In the genomic region with DNA sequence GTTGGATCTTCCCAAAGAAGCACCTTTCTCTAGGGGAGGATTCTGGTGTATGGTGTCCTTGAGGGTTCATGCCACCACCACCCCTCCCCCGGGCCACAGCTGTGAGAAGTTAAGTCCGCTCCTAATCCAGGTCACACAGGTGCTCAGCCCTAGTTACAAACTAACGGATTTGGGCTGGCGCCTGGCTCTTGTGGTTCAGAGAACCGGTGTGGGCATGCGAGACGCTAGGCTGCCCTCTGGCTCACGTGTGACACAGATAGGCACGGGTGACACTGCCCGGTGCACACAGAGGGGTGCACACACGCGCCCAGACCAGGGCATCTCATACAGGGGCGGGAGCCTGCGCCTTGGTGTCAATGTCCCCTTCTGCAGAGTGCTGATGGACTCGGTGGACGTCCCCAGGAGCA, we compare ENCODE assay signal across 8 mouse cellular contexts. TPM values are rescaled to one million over a fixed set of nuclear protein-coding genes. Genes with fewer than 3 reads are reported as not detected.
A peak's percentile ranks its signal among the peaks of the same experiment; 100 is the strongest.
DNase-seq lines count a peak whose midpoint lies in the region; ATAC-seq and TF ChIP-seq lines count a peak whose summit lies in the region.

No protein-coding gene starts in this region.

- peaks cover 4% of the 10 kb centered on the region for H3K4me1 ChIP-seq in lung, adult 2 months (ENCODE audit: control insufficient read depth, insufficient read depth, low read length)
- H3K4me1 ChIP-seq in cortical plate, adult 2 months (ENCODE audit: control insufficient read depth, insufficient read depth, low read length) = peaks cover 2% of the 10 kb centered on the region; the same call in 1 of the 2 replicates

- WGBS in lung, adult 2 months = 2% methylated on average over 16 of the region's 16 CpGs

- ATAC-seq in activated CD4-positive, CD25-positive, alpha-beta regulatory T cell, adult 4 months = no peak

- intact Hi-C loops in heart, postnatal 10 days (cut with DNase I) = no loop called here

- TF ChIP-seq POLR2A in lung, adult 2 months (IDR thresholded peaks at IDR 0.05; ENCODE audit: borderline replicate concordance, extremely low read depth, low read depth, low read length) = no peak
- TF ChIP-seq POLR2A in cortical plate, adult 2 months (IDR thresholded peaks at IDR 0.05; ENCODE audit: extremely low read depth, insufficient read depth, low read length) = no peak

- no peak for DNase-seq in lung, adult 2 months
- DNase-seq in lung, postnatal 36 days = no peak
- peak; percentile 27 to 36 for DNase-seq in heart, postnatal 10 days
- peak; percentile 33 to 49 for DNase-seq in kidney, postnatal 4 days
- DNase-seq in lung, postnatal 10 days = peak; percentile 6
- peak; percentile 35 for DNase-seq in right cerebral cortex, postnatal 4 days

- H3K27ac ChIP-seq in cortical plate, adult 2 months (ENCODE audit: insufficient read depth, low read length) = peak overlapping the region; percentile 80

- TF ChIP-seq CTCF in lung, adult 2 months (IDR thresholded peaks at IDR 0.05; ENCODE audit: insufficient read depth, low read length) = no peak
- no peak for TF ChIP-seq CTCF in cortical plate, adult 2 months (IDR thresholded peaks at IDR 0.05; ENCODE audit: extremely low read depth, insufficient read depth, low read length)

- peak overlapping the region; percentile 65 for H3K4me3 ChIP-seq in lung, adult 2 months (replicated peaks; ENCODE audit: extremely low read depth, low read depth, low read length)
- peak overlapping the region; percentile 84 for H3K4me3 ChIP-seq in cortical plate, adult 2 months (ENCODE audit: insufficient read depth, low read length)

RNA-seq across cellular contexts. Expression of gene Nim1k, which starts 0.5 kb away (rescaled TPM):
- polyA plus RNA-seq in lung, adult 2 months (2012; rRNA removed) = 0.62 and 0.68 TPM in 2 replicates
- polyA plus RNA-seq in cortical plate, adult 2 months (2012; rRNA removed) = 7.0 and 7.4 TPM in 2 replicates
- total RNA-seq in heart, postnatal 10 days (2021) = 1 to 10 TPM in 1 of 2 experiments, under 1 TPM in 1; 0.86 to 1.2 TPM
- polyA plus RNA-seq in activated CD4-positive, CD25-positive, alpha-beta regulatory T cell, adult 4 months (2017; shearing (Covaris generic)) = 1 to 10 TPM in 1 of 2 experiments, under 1 TPM in 1; 0.62 to 1.1 TPM

RNA-seq across cellular contexts. Expression of gene Zfp131, which starts 35.5 kb away (rescaled TPM):
- polyA plus RNA-seq in lung, adult 2 months (2012; rRNA removed) = 6.5 and 11.2 TPM in 2 replicates
- 25.4 and 26.0 TPM in 2 replicates for polyA plus RNA-seq in cortical plate, adult 2 months (2012; rRNA removed)
- total RNA-seq in heart, postnatal 10 days (2021) = 10 to 100 TPM; 26.1 to 26.5 TPM
- polyA plus RNA-seq in activated CD4-positive, CD25-positive, alpha-beta regulatory T cell, adult 4 months (2017; shearing (Covaris generic)) = 10 to 100 TPM; 18.8 to 22.1 TPM

Comparison
In these comparisons a context has a peak if more than half of its experiments do, and no peak if none do; other contexts are left out.
1. DNase-seq: peak in heart, postnatal 10 days (2 of 2), kidney, postnatal 4 days (2 of 2), lung, postnatal 10 days (single experiment) and right cerebral cortex, postnatal 4 days (single experiment); none in lung, adult 2 months (single experiment) and lung, postnatal 36 days (single experiment).